Mouse (Mus musculus) layer of hippocampus, adult 18-20 months (tissue): ENCODE results near the gene Oaz3. TPM values are rescaled to one million over a fixed set of nuclear protein-coding genes. Genes with fewer than 3 reads are reported as not detected.

ENCODE experiments used
- DNase-seq, 2 experiments: peaks; one replicate each; pipeline ENCODE4 v3.0.0; 2022; ENCODE audit warnings: low spot score in 2 of 2
- total RNA-seq, 2 experiments: library from RNA; stranded (reverse); gene quantifications; 2 replicates each; pipeline ENCODE4 v1.2.3; 2021

Gene Oaz3
- total RNA-seq, 2 experiments from 2014 or later, result not detected

DNA sequence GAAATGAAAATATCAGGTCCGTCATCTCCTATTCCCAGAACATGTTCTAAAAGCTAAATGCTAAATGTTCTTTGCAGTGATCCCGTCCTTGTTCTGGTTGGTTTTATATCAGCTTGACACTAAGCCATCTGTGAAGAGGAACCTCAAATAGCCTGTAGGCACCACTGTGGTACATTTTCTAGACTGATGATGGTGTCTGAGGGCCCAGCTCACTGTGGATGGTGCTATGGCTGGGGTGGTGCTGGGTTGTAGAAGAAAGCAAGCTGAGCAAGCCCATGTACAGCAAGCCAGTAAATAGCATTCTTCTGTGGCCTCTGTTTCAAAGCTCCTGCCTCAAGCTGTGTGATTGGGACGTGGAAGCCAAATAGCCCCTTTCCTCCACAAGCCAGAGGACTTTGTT, 13.3 kb upstream of the Oaz3 start:
- no peak for DNase-seq

DNA sequence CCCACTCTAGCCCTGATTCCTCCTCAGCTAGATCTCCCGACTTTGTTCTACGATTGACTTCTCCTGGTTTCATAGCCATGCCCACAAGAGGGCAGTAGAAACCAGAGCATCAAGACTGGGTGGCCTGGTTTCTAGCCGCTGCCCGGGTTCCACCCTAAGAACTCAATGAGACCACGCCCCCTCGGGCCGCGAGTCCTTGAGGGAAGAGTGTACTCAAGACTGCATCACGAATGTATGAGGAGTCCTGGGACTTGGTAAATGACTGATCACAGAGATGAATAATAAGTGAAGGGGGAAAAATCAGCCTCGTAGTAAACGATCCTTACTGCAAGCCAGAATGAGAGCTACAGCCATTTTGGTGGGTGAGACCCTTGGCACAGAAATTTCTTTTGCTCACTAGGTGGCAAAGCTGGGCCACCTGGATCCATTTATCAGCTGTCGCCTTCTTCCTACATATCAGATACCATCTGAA, 12.8 kb upstream of the Oaz3 start:
- DNase-seq, result peak; percentile 72 to 90

DNA sequence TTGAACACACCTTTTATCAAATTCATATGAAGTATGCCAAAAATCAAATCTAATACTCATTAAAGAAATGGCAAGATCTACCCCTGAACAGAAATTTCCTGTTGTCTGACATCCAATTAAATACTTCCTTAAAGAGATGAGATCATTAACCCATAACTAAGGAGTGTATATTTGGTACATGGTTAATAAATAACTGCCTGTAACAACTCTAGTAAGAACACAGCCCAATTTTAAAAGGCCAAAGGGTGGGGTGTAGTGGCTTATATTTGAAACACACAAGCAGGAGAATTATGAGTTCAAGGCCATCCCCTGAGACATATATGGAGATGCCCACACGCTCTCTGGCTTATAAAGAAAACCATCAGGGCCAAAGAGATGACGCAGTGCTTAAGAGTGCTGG, 5.7 kb upstream of the Oaz3 start:
- no peak for DNase-seq

DNA sequence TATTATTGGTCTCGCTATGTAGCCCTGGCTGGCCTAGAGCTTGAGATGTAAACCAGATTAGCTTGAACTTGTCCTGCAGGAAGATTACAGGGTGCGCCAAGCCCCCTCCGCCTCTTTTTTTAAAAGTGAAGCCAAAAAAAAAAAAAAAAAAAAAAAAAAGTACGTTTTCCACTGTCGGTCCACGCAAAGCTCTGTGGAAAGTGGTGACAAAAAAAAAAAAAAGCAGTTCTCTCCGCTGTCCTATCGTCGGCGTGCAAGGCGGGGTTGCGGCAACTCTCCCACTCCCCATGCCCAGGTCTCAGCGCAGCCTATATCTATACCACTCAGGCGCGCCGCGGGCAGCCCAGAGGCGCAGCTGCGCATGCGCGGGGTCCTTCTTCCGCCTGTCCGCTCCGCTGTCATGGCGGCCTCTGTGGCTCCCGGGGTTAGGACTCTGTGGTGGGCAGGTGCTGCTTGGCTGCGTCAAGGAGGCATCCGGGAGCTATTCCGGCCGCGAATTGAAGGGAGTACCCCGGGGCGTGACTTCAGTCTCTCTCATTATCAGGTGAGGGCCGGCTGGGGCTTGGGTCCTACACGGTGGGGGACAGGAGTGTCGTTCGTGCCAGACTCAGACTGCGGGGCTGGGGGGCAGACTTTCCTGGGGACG, 641 bp downstream of the Oaz3 start, which contains the start of gene Mrpl9:
Mrpl9 (plus strand) TSS at position 368 of the 646 bp plus-strand sequence.
- peak; percentile 88 to 96 for DNase-seq

DNA sequence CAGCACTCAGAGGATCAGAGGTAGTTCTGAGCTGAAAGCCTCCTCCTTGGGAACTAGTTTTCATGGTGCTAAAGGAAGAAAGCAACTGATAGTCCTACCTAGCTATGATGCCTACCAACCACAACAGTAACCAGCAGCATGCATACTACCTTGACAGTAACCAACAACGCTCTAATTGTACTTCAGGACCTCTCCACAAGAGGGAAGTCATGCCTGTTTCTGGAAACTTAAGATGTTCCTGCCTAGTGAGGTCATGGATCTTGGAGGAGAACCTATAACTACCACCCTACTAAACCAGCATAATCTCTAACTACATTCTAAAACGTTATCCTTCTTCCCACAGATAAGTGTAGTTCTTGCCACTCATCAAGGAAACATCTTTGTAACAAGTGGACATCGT, 2.5 kb downstream of the Oaz3 start:
- DNase-seq, result peak in 1 of 2 experiments; percentile 28

DNA sequence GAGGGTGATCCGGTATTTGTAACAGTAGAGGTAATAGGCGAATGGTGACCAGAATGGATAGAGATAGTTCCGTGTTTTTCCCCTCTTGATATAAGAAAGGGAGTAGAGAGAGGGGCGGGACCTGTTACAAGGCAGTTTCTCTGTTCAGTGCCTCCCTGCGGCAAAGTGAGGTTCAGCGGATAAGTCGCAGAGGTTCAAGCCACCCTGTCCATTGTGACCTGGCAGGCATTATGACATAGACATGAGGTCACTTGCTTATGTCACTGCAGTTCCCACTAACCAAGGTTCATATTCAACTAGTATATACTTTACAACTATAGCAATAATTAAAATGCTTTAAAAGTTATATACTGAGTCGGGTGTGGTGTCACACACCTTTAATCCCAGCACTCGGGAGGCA, 7.3 kb downstream of the Oaz3 start:
- DNase-seq, result no peak

DNA sequence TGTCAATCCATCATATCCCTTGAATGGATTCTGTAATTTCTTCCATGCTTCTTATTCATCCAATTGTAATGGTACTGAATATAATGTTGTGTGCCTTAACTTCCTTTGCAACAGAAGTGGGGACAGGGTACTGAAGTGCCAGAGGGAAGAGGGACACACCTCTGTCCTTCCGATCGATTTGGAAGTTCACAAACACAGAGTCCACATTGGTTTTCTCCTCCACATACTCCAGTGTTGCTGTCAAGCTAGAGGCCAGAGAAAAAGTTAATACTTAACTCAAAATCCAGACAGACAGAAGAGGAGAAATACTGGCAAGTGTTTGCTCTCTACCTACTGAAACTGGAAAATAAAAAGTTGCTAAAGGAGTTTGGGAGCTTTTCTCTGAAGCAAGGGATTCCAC, 9.4 kb downstream of the Oaz3 start:
- no peak for DNase-seq

DNA sequence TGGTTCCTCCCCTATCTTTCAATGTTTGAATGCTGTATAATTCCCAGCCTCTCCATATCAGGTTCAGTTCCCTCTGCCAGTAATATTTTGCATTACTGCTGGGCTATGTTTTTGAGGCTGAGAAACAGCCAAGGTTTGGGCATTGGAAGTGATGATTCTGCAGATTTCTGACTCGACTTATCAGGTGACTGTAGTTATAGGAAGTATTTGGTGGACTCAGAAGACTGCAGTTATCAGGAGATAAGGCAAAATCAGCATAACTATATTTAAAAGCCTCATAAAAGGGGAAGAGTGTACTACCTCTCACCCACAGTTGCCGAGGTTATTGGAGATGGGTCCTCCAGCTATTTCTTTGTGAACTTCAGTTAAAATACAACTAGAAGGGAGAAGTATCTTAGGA, 12.7 kb downstream of the Oaz3 start:
- DNase-seq, result no peak

DNA sequence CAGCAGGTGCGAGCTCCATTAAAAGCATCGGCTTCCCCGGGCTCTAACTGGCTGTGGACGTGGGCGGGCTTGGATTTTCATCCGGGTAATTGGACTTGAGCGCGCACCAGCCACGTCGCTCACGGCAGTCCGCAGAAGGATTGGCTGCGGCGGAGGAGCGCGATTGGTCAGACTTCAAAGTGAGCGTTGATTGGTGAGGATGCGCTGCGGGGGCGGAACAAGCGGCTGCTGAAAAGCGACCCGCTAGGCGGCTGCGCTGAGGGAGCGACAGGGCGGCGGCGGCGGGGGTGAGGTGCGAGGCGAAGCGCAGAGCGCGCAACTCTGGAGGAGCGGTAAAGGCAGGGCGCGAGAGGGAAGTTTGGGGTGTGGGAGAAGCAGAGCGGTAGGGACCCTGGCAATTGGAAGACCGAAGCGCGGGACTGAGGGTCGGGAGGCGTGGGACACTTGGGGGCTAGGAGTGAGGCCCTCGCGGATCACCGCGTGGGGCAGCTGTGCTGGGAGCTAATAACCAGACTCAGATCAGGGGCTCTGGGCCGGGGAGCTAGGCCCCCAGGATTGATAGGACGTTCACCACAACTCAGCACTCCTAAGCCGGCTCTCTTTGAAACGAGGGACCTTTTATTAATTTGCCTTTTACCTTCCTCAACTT, 30.6 kb downstream of the Oaz3 start, which contains the start of gene Tdrkh:
Tdrkh (plus strand) TSS at position 243 of the 649 bp plus-strand sequence.
- DNase-seq, result peak; percentile 98 to 99

DNA sequence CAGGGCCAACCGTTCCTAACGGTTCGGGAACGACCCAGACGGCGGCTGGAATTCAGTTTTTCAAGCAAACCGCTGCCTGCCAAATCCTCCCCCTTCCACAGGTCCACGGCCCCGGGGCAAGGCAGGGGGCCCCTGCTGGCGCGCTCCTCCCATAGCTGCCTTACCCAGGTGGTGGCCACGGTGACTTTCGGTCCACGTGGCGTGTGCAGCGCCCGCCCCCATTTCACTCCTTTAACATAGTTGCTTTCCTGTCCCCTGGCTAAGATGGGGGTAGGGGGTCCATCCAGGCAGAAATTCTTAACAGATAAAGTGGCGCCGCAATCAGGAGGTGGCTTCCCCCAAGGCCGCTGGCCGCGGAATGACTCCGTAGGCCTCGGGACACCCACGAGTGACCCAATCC, 31.2 kb downstream of the Oaz3 start:
- DNase-seq, result no peak

DNA sequence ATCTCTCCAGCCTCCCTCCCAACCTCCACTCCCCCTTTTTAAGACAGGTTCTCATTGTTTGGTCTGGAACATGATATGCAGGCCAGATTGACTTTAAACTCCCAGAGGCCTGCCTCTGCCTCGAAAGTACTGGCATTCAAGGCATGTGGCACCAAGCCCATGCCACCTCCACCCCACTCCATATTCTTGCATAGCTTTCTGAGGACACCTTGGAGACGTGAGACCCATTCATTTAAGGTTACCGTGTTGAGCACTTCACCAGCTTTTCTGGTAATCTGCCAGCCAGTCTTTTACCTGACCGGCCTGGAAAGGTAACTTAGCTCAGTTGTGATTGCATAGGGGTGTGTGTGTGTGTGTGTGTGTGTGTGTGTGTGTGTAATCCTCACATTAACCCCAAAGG, 38.2 kb downstream of the Oaz3 start:
- no peak for DNase-seq

DNA sequence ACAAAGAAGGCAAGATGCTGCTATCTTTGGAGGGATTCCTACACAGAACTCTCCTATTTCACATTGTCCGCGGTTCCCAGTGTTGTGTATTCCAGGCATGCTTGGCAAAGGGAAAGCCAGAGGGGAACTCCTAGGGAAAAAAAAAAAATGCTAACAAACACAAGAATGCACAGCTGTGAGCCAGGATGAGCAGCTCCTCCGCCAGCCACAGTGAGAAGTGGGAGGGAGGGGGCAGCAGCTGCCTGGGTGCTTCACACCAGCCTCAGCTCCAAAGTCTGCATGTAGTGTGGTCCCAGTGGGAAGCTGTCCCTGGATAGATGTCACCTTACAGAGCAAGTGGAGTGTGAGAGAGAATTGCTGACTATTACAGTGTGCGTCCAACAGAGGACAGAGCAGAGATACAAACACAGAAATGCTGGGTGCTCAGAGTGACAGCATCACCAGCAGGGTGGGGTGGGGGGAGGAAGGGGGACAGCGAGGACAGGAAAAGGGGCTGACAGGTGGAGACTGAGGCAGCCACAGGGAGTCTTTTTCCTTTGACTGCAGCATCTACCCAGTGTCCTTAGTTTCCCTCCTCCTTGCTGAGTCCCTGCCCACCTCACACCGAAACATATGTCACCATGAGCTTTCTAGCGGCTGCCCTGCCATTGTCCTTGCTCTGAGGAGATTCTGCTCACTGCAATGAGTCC, 39.2 kb downstream of the Oaz3 start:
- DNase-seq, result peak in 1 of 2 experiments; percentile 14

DNA sequence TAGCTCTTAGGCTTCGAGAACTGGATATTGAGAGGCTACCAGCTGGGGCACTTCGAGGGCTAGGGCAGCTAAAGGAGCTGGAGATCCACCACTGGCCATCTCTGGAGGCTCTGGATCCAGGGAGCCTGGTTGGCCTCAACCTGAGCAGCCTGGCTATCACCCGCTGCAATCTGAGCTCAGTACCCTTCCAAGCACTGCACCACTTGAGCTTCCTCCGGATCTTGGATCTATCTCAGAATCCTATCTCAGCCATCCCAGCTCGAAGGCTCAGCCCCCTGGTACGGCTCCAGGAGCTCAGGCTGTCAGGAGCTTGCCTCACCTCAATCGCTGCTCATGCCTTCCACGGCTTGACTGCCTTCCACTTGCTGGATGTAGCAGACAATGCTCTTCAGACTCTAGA, 41.3 kb downstream of the Oaz3 start:
- DNase-seq, result no peak

DNA sequence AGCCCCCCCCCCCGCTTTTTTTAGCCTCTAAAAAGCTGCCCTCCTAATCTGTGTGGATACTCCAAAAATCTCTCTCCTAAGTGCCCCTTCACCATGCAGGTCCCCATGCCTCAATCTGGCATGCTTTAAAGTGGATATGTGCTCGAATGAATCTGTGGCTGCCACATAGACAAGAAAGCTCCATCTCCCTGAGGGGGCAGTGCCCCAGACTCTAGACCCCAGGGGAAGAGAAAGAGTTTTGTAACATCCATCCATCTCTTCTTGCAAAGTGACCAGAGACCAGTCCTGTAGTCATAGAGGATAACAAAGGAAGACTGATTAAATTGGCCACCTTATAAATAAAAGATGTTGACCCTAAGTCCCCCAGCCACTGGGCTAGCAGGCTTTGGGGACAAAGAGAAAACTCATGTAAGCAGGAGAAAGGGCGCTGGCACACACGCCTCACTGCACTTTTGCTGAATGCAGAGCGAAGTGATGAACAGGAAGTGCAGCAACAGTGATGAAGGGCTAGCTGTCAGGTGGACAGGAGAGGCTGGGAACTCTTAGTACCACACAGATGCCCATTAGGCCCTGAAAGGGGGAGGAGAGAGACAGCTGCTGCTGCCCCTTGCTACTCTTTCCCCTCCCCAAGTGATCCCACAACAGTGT, 43.9 kb downstream of the Oaz3 start:
- DNase-seq, result no peak

DNA sequence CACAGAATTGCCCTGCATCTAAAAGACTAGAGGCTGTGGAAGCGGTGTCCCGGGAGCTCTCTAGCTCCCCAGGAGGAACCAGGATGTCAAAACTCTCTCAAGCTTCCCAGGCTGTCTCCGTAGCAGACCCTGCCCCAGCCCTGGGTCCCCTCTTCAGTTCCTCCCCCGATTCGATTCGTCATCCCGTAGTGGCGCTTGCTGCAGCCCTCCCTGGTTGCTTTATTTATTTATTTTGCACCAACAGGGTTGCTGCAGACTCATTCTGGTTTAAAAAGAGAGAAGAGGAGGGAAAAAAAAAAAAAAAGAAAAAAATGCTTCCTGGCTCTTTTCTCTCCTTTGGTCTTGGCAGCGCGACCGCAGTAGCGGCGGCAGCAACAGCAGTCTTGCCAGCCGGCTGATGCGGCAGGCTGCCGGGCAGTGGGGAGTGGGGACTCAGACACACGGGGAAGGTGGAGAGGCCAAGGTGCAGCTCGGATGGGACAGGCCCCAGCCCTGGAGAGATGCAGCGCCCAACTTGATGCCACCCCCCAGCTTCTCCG, 44.7 kb downstream of the Oaz3 start:
- DNase-seq, result peak in 1 of 2 experiments; percentile 24

DNA sequence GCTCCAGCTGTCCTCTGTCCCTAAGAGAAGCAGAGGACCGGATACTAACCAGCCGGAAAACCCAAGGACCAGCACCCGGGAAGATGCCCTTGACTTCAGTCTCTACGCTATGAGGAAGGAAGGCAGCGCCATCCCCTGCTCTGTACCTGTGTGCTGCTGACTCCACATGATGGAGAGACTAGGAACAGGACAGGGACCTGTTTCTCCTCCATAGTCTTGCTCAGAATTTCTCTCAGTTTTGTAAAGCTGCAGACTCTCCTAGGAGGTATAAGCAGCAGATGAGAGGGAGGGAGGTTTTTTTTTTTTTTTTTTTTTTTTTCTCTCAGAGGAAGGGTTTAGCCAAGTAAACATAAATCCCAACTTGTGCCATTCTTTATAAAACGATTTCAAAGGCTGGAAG, 45.5 kb downstream of the Oaz3 start, which contains the start of gene Lingo4:
Lingo4 (plus strand) TSS at position 301 of the 400 bp plus-strand sequence.
- DNase-seq, result no peak

DNA sequence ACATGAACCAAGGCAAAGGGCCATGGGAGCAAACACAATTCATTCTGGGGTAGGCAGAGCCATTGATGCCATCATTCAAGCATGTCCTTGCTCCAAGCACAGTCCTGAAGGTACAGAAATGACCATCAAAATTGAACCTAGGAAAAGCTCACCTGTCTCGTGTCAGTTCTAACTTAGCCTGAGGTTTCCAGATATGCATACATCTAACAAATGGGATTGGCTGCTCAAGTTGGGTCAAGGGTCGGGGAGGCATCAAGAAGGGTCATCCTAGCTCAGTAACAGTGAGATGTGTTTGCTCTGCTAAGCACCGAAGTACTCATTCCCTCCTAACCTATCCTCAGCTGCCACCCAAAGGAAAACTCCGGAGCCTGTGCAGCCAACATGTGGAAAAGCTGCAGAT, 46.9 kb downstream of the Oaz3 start:
- no peak for DNase-seq

DNA sequence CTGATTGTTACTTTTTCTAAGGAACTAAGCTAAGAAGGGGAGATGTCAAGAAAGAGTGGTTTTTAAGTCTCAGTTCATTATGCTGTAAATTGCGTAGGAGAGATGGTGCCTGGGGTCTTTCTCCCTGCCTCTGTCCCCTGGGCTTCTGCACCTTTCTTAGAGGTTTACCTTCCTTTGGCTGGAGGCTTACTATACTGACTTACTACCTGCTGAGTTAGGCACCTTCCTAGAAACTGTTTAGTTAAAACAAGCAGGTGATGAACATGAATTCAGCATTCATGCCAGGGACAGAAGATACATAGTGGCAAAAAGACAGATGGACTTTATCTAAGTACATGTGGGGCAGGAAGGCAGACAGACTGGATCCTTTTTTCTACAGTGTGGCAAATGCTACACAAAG, 47.4 kb downstream of the Oaz3 start:
- no peak for DNase-seq

DNA sequence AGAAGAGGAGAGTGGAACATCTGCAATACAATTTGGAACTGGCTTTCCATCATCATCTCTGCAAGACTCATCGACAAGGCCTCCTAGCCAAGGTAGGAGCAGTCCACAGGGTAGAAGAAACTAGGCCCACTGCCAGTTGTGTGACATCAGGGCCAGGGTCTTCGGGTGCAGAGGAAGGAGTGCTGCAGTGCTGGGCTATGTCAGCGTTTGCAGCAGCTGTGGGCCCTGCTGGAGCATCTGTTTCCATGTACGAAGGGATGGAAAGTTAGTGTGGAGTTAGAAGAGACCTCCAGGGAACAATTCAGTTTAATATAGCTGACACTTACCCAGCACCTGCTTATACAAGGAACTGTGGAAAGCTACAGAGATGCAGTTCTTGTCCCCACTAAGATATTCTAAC, 50.7 kb downstream of the Oaz3 start:
- no peak for DNase-seq

DNA sequence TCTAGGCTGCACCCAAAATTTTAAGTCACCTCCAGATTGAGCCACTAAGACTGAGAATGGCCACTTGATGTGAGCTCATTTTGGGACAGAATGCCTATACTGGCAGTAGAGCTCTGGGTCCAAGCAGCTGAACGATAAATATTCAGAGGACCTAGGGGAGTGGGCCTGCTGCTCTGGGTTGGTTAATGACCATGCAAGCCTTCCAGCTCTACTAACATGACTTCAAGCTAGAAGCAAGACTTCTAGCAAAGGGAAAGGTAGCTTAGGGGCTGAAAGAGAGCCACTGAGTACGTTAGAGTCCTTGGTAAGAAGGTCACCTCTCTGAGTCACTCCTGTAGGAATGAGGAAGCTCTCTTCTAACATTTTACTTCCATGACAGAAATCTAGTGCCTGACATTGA, 51.6 kb downstream of the Oaz3 start:
- no peak for DNase-seq

DNA sequence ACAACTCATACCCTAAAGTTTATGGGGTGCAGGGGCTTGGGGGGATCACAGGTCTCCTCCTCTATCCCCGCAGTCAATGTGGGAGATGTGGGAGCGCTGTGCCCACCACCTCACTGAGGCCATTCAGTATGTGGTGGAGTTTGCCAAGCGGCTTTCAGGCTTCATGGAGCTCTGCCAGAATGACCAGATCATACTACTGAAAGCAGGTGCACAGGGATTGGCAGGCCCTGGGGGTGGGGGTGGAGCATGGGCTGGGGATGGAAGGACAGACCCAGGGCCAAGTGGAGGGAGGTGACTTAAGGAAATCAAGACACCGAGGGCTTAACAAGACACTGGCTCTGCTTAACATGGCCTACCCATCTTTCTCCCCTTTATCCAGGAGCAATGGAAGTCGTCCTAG, 52.7 kb downstream of the Oaz3 start:
- no peak for DNase-seq
